In genomic region chr4:21726912-21727614, GRCm38 (mm10) we compare ENCODE assay signal across 8 mouse cellular contexts. TPM values are rescaled to one million over a fixed set of nuclear protein-coding genes. Genes with fewer than 3 reads are reported as not detected.
A peak's percentile ranks its signal among the peaks of the same experiment; 100 is the strongest.
DNase-seq lines count a peak whose midpoint lies in the region; ATAC-seq and TF ChIP-seq lines count a peak whose summit lies in the region.

No protein-coding gene starts in this region.

- no peaks in the 10 kb centered on the region for H3K27me3 ChIP-seq in small intestine, adult 2 months (ENCODE audit: control insufficient read depth, insufficient read depth, low read length)

- H3K4me3 ChIP-seq in gastrocnemius, adult 2 months: peak overlapping the region; percentile 86
- H3K4me3 ChIP-seq in small intestine, adult 2 months (ENCODE audit: low read depth, low read length): peak overlapping the region; percentile 91

- DNase-seq in gastrocnemius, adult 2 months: peak; percentile 32
- DNase-seq in gastrocnemius, adult 8-10 months (ENCODE audit: low spot score in 2 of 2): no peak
- DNase-seq in cerebellum, postnatal 10 days: peak; percentile 69 to 70
- DNase-seq in frontal cortex, adult 2 months (ENCODE audit: extremely low spot score in 1 of 2, low spot score in 1 of 2): peak; percentile 22 to 67
- DNase-seq in induced T-regulatory cell, adult 2 months (ENCODE audit: low read depth): peak; percentile 76
- DNase-seq in left cerebral cortex, adult 8-10 months (ENCODE audit: low spot score in 2 of 2): peak; percentile 14 to 28

- TF ChIP-seq POLR2A in small intestine, adult 2 months (IDR thresholded peaks at IDR 0.05; ENCODE audit: low read depth, low read length): no peak

- peak overlapping the region; percentile 88 for H3K27ac ChIP-seq in gastrocnemius, adult 2 months
- H3K27ac ChIP-seq in small intestine, adult 2 months (ENCODE audit: insufficient read depth, low read depth, low read length): peak overlapping the region; percentile 55

- H3K36me3 ChIP-seq in small intestine, adult 2 months (ENCODE audit: control insufficient read depth, insufficient read depth, low read length): no peaks in the 10 kb centered on the region

- no peaks in the 10 kb centered on the region for H3K4me1 ChIP-seq in small intestine, adult 2 months (ENCODE audit: control insufficient read depth, insufficient read depth, insufficient read length, low read length)

- intact Hi-C loops in gastrocnemius, adult 2 months (cut with DNase I): loop anchor here (2.0 to 5.0 kb wide), 2 partner anchors 50 to 88 kb away; no protein-coding TSS in a partner anchor

- peak; percentile 77 for ATAC-seq in megakaryocyte progenitor cell, adult 5-6 weeks (replicated peaks; ENCODE audit: poor library complexity)

- peak; percentile 68 for TF ChIP-seq CTCF in gastrocnemius, adult 2 months (IDR thresholded peaks at IDR 0.05)
- TF ChIP-seq CTCF in small intestine, adult 2 months (IDR thresholded peaks at IDR 0.05; ENCODE audit: extremely low read depth, insufficient read length, insufficient replicate concordance, low read depth, low read length): peak; percentile 55; the same call in 1 of the 2 replicates

- under 1% methylated on average over 22 of the region's 22 CpGs for WGBS in small intestine, adult 2 months

RNA-seq across cellular contexts. Expression of gene Ccnc, which starts 0.4 kb away (rescaled TPM):
- 10 to 100 TPM; 10.1 to 11.8 TPM for total RNA-seq in gastrocnemius, adult 2 months (2021)
- 10 to 100 TPM in 1 of 4 experiments, 1 to 10 TPM in 3; 8.6 to 11.8 (median 9.6) TPM for total RNA-seq in gastrocnemius, adult 8-10 months (2022)
- 25.2 and 27.9 TPM in 2 replicates for polyA plus RNA-seq in frontal cortex, adult 2 months (2012; rRNA removed)
- 10 to 100 TPM; 31.8 to 37.5 (median 32.8) TPM for total RNA-seq in left cerebral cortex, adult 8-10 months (2022)
- 35.2 and 38.4 TPM in 2 replicates for total RNA-seq in megakaryocyte progenitor cell, adult 5-6 weeks (2015)
- 29.7 and 39.3 TPM in 2 replicates for total RNA-seq in megakaryocyte progenitor cell, adult 5-6 weeks (2017)
- polyA plus RNA-seq in small intestine, adult 2 months (2012; rRNA removed): 0.93 and 1.7 TPM in 2 replicates

RNA-seq across cellular contexts. Expression of gene Usp45, which starts 39.9 kb away (rescaled TPM):
- total RNA-seq in gastrocnemius, adult 2 months (2021): 10 to 100 TPM; 21.2 to 22.3 TPM
- 10 to 100 TPM; 17.9 to 23.6 (median 20.7) TPM for total RNA-seq in gastrocnemius, adult 8-10 months (2022)
- 17.8 and 22.0 TPM in 2 replicates for polyA plus RNA-seq in frontal cortex, adult 2 months (2012; rRNA removed)
- 10 to 100 TPM; 42.2 to 48.4 (median 46.9) TPM for total RNA-seq in left cerebral cortex, adult 8-10 months (2022)
- 19.7 and 22.7 TPM in 2 replicates for total RNA-seq in megakaryocyte progenitor cell, adult 5-6 weeks (2015)
- total RNA-seq in megakaryocyte progenitor cell, adult 5-6 weeks (2017): 11.0 and 14.8 TPM in 2 replicates
- 1.2 and 3.0 TPM in 2 replicates for polyA plus RNA-seq in small intestine, adult 2 months (2012; rRNA removed)

RNA-seq across cellular contexts. Expression of gene Tstd3, which starts 39.9 kb away (rescaled TPM):
- 10 to 100 TPM; 10.8 to 15.1 TPM for total RNA-seq in gastrocnemius, adult 2 months (2021)
- 10 to 100 TPM; 13.4 to 15.9 (median 13.6) TPM for total RNA-seq in gastrocnemius, adult 8-10 months (2022)
- 16.6 and 17.4 TPM in 2 replicates for polyA plus RNA-seq in frontal cortex, adult 2 months (2012; rRNA removed)
- total RNA-seq in left cerebral cortex, adult 8-10 months (2022): 10 to 100 TPM; 24.4 to 26.5 (median 25.7) TPM
- 9.5 and 11.7 TPM in 2 replicates for total RNA-seq in megakaryocyte progenitor cell, adult 5-6 weeks (2015)
- 7.1 and 13.2 TPM in 2 replicates for total RNA-seq in megakaryocyte progenitor cell, adult 5-6 weeks (2017)
- polyA plus RNA-seq in small intestine, adult 2 months (2012; rRNA removed): 1.3 and 2.8 TPM in 2 replicates

RNA-seq across cellular contexts. Expression of gene Prdm13, which starts 41.3 kb away (rescaled TPM):
- total RNA-seq in gastrocnemius, adult 2 months (2021): not detected
- total RNA-seq in gastrocnemius, adult 8-10 months (2022): not detected
- not detected in 2 replicates for polyA plus RNA-seq in frontal cortex, adult 2 months (2012; rRNA removed)
- total RNA-seq in left cerebral cortex, adult 8-10 months (2022): under 1 TPM in 1 of 4 experiments, not detected in 3; 0.15 TPM
- total RNA-seq in megakaryocyte progenitor cell, adult 5-6 weeks (2015): not detected in 2 replicates
- not detected in 2 replicates for total RNA-seq in megakaryocyte progenitor cell, adult 5-6 weeks (2017)
- 0.06 TPM in 1 of 2 replicates, not detected in the other for polyA plus RNA-seq in small intestine, adult 2 months (2012; rRNA removed)

Comparison
In these comparisons a context has a peak if more than half of its experiments do, and no peak if none do; other contexts are left out.
1. DNase-seq: peak in gastrocnemius, adult 2 months (single experiment), cerebellum, postnatal 10 days (2 of 2), frontal cortex, adult 2 months (2 of 2), induced T-regulatory cell, adult 2 months (single experiment) and left cerebral cortex, adult 8-10 months (2 of 2); none in gastrocnemius, adult 8-10 months (0 of 2).